Mouse (Mus musculus): ENCODE measurements around the gene Cdk6.

- TF ChIP-seq POLR2A (IDR thresholded peaks at IDR 0.05; ENCODE audit: insufficient read depth, low read length) (no peak), CTCF (IDR thresholded peaks at IDR 0.05; ENCODE audit: low read depth, low read length) (no peak)
Measured at GRCm38 (mm10) chr5:3363036-3363983, 22.0 kb downstream of the Cdk6 start.
